Mouse (Mus musculus): Measurements from ENCODE around the gene C5ar1. TPM values are rescaled to one million over a fixed set of nuclear protein-coding genes. Genes with fewer than 3 reads are reported as not detected.
A peak's percentile ranks its signal among the peaks of the same experiment; 100 is the strongest.

Gene C5ar1
- polyA plus RNA-seq, 1 experiment from 2014 or later = 0.79 TPM

DNA sequence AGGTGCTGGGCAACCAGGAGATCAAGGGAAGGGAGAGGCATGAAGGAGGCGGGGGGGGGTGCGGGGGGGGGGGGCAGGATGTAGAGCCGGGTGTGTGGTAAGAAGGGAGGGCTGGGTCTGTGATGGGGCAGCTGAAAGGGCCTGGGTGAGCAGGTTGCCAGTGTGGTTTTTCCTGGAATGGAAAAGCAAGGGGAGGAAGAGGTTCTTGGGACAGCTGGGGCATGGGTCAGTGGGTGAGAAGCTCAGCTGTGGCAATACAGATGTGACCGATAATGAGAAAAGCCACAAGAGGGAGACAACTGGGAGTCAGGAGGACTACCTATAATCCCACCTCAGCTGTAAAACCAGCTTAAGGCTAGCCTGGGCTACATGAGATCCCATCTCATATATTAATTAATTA, 13.4 kb downstream of the C5ar1 start:
- Histone ChIP-seq H3K4me1 (no peaks in the 10 kb centered on the region), H3K27ac (no peak overlapping the region), H3K4me3 (no peak overlapping the region), H3K27me3 (no peaks in the 10 kb centered on the region), H3K4me2 (replicated peaks) (no peak overlapping the region), H3K36me3 (no peaks in the 10 kb centered on the region), H3K9me3 (replicated peaks) (no peaks in the 10 kb centered on the region), H3K9ac (no peak overlapping the region)
- WGBS = 57% methylated on average over 1 of the region's 4 CpGs
- no peak for ATAC-seq (ENCODE audit: low FRiP score)

GRCm38 (mm10) chr7:16244067-16244466, 15.3 kb downstream of the C5ar1 start, which contains the start of gene C5ar2:
Gene C5ar2, minus strand, starts transcription at chr7:16244154.
- Histone ChIP-seq H3K4me2 (replicated peaks) (no peak within 1 kb of the TSS), H3K4me1 (no peaks in the 10 kb centered on the region), H3K9me3 (replicated peaks) (no peaks in the 10 kb centered on the region), H3K9ac (no peak within 1 kb of the TSS), H3K27me3 (no peaks in the 10 kb centered on the region), H3K4me3 (no peak within 1 kb of the TSS), H3K36me3 (no peaks in the 10 kb centered on the region), H3K27ac (no peak within 1 kb of the TSS)
- WGBS = 77% methylated on average over 5 of the region's 5 CpGs
- ATAC-seq (ENCODE audit: low FRiP score) = no peak

- Histone ChIP-seq H3K27me3 (no peaks in the 10 kb centered on the region), H3K4me1 (no peaks in the 10 kb centered on the region), H3K9me3 (replicated peaks) (no peaks in the 10 kb centered on the region), H3K27ac (no peak overlapping the region), H3K4me3 (no peak overlapping the region), H3K36me3 (no peaks in the 10 kb centered on the region), H3K4me2 (replicated peaks) (no peak overlapping the region), H3K9ac (no peak overlapping the region)
- ATAC-seq (ENCODE audit: low FRiP score) = no peak
- WGBS = 84% methylated on average over 6 of the region's 6 CpGs
These were observed 17.1 kb downstream of the C5ar1 start for GRCm38 (mm10) chr7:16242198-16242597.

DNA sequence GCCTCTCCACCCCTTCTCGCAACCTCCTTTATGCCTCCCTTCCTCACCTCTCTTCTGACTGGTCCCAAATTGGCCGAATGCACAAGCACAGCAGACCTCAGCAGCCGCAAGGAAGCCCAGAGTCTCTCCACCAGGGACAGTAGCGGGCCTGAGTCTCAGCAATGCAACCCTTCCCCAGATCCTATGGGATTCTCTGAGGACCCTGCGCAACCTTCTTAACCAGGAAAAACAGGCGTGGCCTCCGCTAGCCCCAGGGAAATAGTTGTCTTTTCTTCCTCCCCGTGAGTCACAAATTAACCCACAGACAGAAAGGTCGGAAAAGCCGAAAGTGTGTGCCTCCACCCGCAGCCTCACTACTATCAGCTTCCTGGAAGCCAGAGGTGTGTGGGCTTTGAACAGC, 17.6 kb downstream of the C5ar1 start:
- Histone ChIP-seq H3K4me1 (no peaks in the 10 kb centered on the region), H3K27me3 (no peaks in the 10 kb centered on the region), H3K9me3 (replicated peaks) (no peaks in the 10 kb centered on the region), H3K27ac (no peak overlapping the region), H3K9ac (no peak overlapping the region), H3K4me2 (replicated peaks) (no peak overlapping the region), H3K4me3 (no peak overlapping the region), H3K36me3 (no peaks in the 10 kb centered on the region)
- no peak for ATAC-seq (ENCODE audit: low FRiP score)
- WGBS = 66% methylated on average over 11 of the region's 11 CpGs

DNA sequence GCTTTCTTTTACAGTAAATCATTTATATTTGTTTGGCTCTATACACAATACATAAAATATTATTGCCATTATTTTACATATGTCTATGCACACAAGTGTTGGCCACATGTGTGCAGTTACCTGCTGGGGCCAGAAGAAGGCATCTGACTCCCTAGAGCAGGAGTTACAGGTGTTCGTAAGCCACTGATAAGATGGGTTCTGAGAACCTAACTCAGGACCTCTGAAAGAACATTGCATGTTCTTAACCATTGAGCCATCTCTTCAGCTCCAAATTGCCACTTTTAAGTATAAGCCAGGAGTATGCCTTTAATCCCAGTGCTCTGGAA, 18.4 kb downstream of the C5ar1 start:
- H3K36me3 ChIP-seq = no peaks in the 10 kb centered on the region
- no peak overlapping the region for H3K4me2 ChIP-seq (replicated peaks)
- no peaks in the 10 kb centered on the region for H3K27me3 ChIP-seq
- no peak overlapping the region for H3K4me3 ChIP-seq
- ATAC-seq (ENCODE audit: low FRiP score) = no peak
- H3K4me1 ChIP-seq = no peaks in the 10 kb centered on the region
- H3K9ac ChIP-seq = no peak overlapping the region
- 97% methylated on average over 1 of the region's 1 CpGs for WGBS
- no peaks in the 10 kb centered on the region for H3K9me3 ChIP-seq (replicated peaks)
- H3K27ac ChIP-seq = no peak overlapping the region

DNA sequence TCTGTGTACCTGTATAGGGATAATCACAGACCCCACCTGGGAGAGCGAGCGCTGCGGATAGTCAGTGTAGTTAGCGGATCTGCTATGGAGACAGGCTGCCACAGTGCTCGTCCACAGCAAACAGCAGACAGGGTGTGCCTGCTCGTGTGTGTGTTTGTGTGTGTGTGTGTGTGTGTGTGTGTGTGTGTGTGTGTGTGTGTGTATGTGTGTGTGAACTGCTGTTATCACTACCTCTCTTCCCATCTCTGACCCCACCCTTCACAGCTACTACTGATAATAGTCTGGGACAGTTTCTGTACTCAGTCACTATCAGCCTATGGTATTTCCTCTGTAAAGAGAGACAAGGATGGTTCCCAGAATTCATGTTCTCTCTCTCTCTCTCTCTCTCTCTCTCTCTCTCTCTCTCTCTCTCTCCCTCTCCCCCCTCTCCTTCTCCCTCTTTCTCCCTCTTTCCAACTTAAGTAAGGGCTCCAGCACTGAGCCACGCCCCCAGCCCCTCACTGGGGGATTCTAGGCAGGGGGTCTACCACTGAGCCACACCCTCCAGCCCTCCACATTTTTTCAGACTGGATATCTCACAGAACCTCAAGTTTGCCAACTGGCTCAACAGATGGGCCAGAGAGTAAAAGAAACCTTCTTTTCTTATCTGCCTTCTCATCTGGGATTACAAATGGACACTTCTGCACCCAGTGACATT, 18.9 kb downstream of the C5ar1 start:
- Histone ChIP-seq H3K9me3 (replicated peaks) (no peaks in the 10 kb centered on the region), H3K27me3 (no peaks in the 10 kb centered on the region), H3K9ac (no peak overlapping the region), H3K4me1 (no peaks in the 10 kb centered on the region), H3K36me3 (no peaks in the 10 kb centered on the region), H3K27ac (no peak overlapping the region), H3K4me3 (no peak overlapping the region), H3K4me2 (replicated peaks) (no peak overlapping the region)
- ATAC-seq (ENCODE audit: low FRiP score) = no peak
- 80% methylated on average over 7 of the region's 7 CpGs for WGBS

DNA sequence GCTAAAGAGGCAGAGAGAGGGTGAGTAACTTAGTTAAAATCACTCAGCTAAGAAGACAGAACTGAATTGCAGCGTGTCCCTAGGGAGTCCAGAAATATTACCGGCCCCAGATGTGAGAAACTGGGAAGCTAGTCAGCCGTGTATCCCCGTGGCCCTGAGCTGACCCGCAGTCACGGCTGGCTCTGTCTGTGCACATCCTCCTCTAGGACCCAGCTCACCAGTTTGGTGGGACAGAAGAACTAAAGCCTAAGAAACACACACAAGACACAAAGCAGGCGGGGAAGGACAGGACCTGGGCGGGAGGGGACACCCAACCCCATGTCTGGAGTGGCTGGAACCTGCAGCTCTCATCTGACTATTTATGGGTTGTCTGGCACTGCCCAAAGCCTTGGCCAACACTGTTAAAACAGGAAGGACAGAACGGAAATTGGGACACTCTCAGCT, 19.8 kb downstream of the C5ar1 start:
- no peak overlapping the region for H3K27ac ChIP-seq
- WGBS = 62% methylated on average over 9 of the region's 9 CpGs

DNA sequence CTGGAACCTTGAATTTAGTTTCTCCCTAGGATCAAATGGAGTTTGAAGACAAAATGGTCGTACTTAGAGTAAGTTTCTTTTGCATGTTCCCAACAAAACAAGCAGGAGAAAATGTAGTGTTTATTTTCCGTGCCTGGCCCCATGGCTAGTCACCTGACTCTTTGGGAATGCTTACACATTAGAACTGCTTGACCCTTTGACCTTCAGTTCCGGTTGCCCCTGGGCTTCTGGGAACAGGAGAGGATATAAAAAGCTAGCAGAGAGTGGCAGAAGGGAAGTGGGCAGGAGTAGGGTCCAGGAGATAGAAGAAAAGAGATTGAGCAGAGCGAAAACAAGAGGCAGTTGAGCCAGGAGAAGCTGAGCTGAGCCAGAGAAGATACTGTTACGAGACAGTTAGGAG, 29.5 kb downstream of the C5ar1 start:
- 0 out of 2 replicates have a peak, but pooled peaks cover 2% of the 10 kb centered on the region for H3K9me3 ChIP-seq (replicated peaks)
- H3K36me3 ChIP-seq = no peaks in the 10 kb centered on the region
- H3K27me3 ChIP-seq = no peaks in the 10 kb centered on the region
- 50% methylated on average over 5 of the region's 5 CpGs for WGBS
- no peak overlapping the region for H3K9ac ChIP-seq
- no peak for ATAC-seq (ENCODE audit: low FRiP score)
- H3K4me1 ChIP-seq = no peaks in the 10 kb centered on the region
- H3K4me2 ChIP-seq (replicated peaks) = no peak overlapping the region
- no peak overlapping the region for H3K27ac ChIP-seq
- H3K4me3 ChIP-seq = no peak overlapping the region

More for the DNA sequence above, 19.8 kb downstream of the C5ar1 start:
- H3K9ac ChIP-seq = no peak overlapping the region
- no peaks in the 10 kb centered on the region for H3K27me3 ChIP-seq
- no peaks in the 10 kb centered on the region for H3K36me3 ChIP-seq
- no peaks in the 10 kb centered on the region for H3K4me1 ChIP-seq
- no peak for ATAC-seq (ENCODE audit: low FRiP score)
- H3K9me3 ChIP-seq (replicated peaks) = no peaks in the 10 kb centered on the region
- no peak overlapping the region for H3K4me3 ChIP-seq
- H3K4me2 ChIP-seq (replicated peaks) = no peak overlapping the region

DNA sequence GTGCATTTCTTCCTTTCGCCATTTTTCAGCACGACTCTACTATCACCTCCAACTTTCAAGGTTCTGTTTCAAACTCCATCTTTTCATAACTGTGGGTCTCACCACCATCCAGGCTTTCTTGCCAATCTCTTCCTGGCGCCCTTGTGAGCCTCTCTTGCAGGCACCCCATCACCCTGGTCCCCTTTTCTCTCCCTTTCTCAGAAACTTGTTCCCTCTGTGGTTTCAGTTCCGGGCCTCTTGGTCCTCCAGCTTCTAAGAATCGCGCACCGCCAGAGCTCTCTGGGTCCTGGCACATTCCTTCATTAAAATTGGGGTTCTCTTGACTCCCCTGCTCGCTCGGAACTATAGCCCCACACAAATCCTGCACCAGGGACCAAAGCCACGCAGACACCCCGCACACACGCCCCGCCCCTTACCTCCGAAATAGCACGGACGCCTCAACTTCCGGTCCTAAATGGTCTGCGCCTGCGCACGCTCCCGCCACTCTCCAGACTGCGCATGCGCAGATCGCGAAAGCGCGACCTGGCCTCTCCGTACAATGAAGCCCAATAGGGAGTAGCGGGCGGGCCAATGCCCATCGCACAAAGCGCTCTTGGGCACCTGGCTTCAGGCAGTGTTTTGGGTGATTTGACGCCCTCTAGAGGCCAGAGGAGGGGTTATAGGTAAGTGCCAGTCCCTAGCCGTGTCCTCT, 37.6 kb downstream of the C5ar1 start, which contains the start of gene Dhx34:
TSS of gene Dhx34 (minus strand) at position 456 of the 691 bp plus-strand sequence.
- Histone ChIP-seq H3K27me3 (no peaks in the 10 kb centered on the region), H3K9me3 (replicated peaks) (no peaks in the 10 kb centered on the region), H3K36me3 (peaks cover 20% of the 10 kb centered on the region), H3K4me3 (peak within 1 kb of the TSS; percentile 55), H3K27ac (peak within 1 kb of the TSS; percentile 67), H3K4me2 (replicated peaks) (peak within 1 kb of the TSS; percentile 63), H3K4me1 (peaks cover 9% of the 10 kb centered on the region), H3K9ac (peak within 1 kb of the TSS; percentile 74)
- WGBS = 2% methylated on average over 34 of the region's 34 CpGs
- peak; percentile 97 for ATAC-seq (ENCODE audit: low FRiP score)

GRCm38 (mm10) chr7:16213986-16214385, 45.4 kb downstream of the C5ar1 start:
- H3K9me3 ChIP-seq (replicated peaks) = no peaks in the 10 kb centered on the region
- H3K36me3 ChIP-seq = peaks cover 97% of the 10 kb centered on the region
- H3K4me2 ChIP-seq (replicated peaks) = no peak overlapping the region
- 95% methylated on average over 9 of the region's 9 CpGs for WGBS
- no peaks in the 10 kb centered on the region for H3K4me1 ChIP-seq
- no peak overlapping the region for H3K4me3 ChIP-seq
- H3K9ac ChIP-seq = no peak overlapping the region
- no peak overlapping the region for H3K27ac ChIP-seq
- H3K27me3 ChIP-seq = no peaks in the 10 kb centered on the region
- ATAC-seq (ENCODE audit: low FRiP score) = no peak

DNA sequence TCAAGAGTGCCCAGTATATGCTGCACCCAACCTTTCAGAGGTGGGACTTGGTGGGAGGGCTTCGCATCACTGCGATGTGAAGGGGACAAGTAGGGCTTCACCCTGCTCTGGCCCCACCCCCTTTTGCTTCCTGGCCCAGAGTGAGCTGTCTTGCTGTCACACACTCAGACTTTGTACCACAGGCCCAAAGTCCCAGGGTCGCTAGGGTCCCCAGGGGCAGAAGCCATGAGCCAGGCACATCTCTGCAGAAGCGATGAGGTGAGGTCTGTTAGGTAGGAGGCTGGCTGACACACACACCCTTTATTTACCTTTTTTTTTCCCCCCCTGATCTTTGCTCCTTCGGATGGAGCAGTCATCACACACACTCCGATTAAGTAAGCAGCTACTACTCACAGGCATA, 46.1 kb downstream of the C5ar1 start:
- ATAC-seq (ENCODE audit: low FRiP score) = no peak
- H3K9me3 ChIP-seq (replicated peaks) = no peaks in the 10 kb centered on the region
- H3K4me3 ChIP-seq = no peak overlapping the region
- 92% methylated on average over 6 of the region's 6 CpGs for WGBS
- no peak overlapping the region for H3K9ac ChIP-seq
- no peaks in the 10 kb centered on the region for H3K4me1 ChIP-seq
- no peak overlapping the region for H3K27ac ChIP-seq
- H3K36me3 ChIP-seq = peaks cover 99% of the 10 kb centered on the region
- H3K27me3 ChIP-seq = no peaks in the 10 kb centered on the region
- H3K4me2 ChIP-seq (replicated peaks) = no peak overlapping the region

DNA sequence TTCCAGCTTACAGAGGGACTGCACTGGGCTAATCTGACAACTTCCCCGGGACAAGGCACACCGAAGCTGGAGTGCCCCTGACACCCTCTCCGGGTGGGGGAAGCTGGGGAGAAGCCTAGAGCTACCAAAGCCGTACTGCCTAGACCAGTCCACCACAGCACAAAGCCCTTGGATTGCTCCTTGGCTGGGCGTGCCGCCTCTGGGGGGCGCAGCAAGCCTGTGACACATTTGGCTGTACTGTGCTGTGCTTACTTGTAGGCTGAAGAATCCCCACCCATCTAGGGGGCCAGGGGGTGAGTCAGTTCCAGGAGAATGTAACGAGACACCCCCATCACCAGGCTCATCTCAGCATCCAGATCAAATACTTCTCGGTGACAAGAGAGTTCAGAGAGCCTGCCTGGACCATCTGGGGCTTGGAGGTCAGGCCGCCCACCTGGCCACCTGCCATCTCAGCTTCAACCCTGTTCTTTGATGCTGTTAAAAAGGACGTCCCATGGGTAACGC, 48.4 kb downstream of the C5ar1 start:
- no peaks in the 10 kb centered on the region for H3K4me1 ChIP-seq
- H3K4me2 ChIP-seq (replicated peaks) = no peak overlapping the region
- no peak overlapping the region for H3K27ac ChIP-seq
- no peak overlapping the region for H3K9ac ChIP-seq
- no peak overlapping the region for H3K4me3 ChIP-seq
- peaks cover 97% of the 10 kb centered on the region for H3K36me3 ChIP-seq
- no peaks in the 10 kb centered on the region for H3K27me3 ChIP-seq
- ATAC-seq (ENCODE audit: low FRiP score) = no peak
- no peaks in the 10 kb centered on the region for H3K9me3 ChIP-seq (replicated peaks)
- WGBS = 76% methylated on average over 12 of the region's 12 CpGs
